Mouse (Mus musculus) colon, adult 2 months (tissue): ENCODE data around the gene Polq. TPM values are rescaled to one million over a fixed set of nuclear protein-coding genes. Genes with fewer than 3 reads are reported as not detected.

ENCODE experiments used
- polyA plus RNA-seq: library from polyadenylated mRNA; depleted of rRNA; stranded (reverse); fragments of >200 nt; gene quantifications from 2 replicates; pipeline ENCODE4 v1.2.3, GENCODE M21; 2012; rRNA removed

Gene Polq
- 0.22 and 0.24 TPM in 2 replicates for polyA plus RNA-seq

GRCm38 (mm10) chr16:37011061-37011921 lies at the start of gene Polq:
TSS of gene Polq (plus strand) at chr16:37011786.

GRCm38 (mm10) chr16:36989999-36990625 lies 21.5 kb upstream of the Polq start, which contains the start of gene Fbxo40:
TSS of gene Fbxo40 (minus strand) at chr16:36990467.

Other genes starting within 250 kb of the Polq start
- 0.68 and 2.3 TPM in 2 replicates for gene Slc15a2, start 226.8 kb upstream of the Polq start, polyA plus RNA-seq
- 0.23 and 0.71 TPM in 2 replicates for gene Iqcb1, start 183.4 kb upstream of the Polq start, polyA plus RNA-seq
- gene Eaf2, start 136.8 kb upstream of the Polq start, polyA plus RNA-seq = 0.72 and 1.3 TPM in 2 replicates
- gene Golgb1, start 136.6 kb upstream of the Polq start, polyA plus RNA-seq = 67.1 and 97.2 TPM in 2 replicates
- gene Hcls1, start 76.8 kb upstream of the Polq start, polyA plus RNA-seq = 6.3 and 6.4 TPM in 2 replicates
- not detected in 2 replicates for gene Fbxo40, start 21.3 kb upstream of the Polq start, polyA plus RNA-seq